Mouse (Mus musculus) testis, adult 10 weeks (tissue): Measurements from ENCODE around the gene Alg12. TPM values are rescaled to one million over a fixed set of nuclear protein-coding genes. Genes with fewer than 3 reads are reported as not detected.

Source experiments
- polyA plus RNA-seq: library from polyadenylated mRNA; stranded (reverse); fragments of 350-450 nt; fragmentation: Illumina TruSeq; extraction: RNeasy Lipid Tissue Mini Kit (QIAGEN cat#74804); gene quantifications from one replicate; pipeline ENCODE4 v1.2.3, GENCODE M21; 2014; ENCODE audit warnings: low read depth, low replicate concordance

Gene Alg12
- polyA plus RNA-seq: 6.8 TPM

DNA sequence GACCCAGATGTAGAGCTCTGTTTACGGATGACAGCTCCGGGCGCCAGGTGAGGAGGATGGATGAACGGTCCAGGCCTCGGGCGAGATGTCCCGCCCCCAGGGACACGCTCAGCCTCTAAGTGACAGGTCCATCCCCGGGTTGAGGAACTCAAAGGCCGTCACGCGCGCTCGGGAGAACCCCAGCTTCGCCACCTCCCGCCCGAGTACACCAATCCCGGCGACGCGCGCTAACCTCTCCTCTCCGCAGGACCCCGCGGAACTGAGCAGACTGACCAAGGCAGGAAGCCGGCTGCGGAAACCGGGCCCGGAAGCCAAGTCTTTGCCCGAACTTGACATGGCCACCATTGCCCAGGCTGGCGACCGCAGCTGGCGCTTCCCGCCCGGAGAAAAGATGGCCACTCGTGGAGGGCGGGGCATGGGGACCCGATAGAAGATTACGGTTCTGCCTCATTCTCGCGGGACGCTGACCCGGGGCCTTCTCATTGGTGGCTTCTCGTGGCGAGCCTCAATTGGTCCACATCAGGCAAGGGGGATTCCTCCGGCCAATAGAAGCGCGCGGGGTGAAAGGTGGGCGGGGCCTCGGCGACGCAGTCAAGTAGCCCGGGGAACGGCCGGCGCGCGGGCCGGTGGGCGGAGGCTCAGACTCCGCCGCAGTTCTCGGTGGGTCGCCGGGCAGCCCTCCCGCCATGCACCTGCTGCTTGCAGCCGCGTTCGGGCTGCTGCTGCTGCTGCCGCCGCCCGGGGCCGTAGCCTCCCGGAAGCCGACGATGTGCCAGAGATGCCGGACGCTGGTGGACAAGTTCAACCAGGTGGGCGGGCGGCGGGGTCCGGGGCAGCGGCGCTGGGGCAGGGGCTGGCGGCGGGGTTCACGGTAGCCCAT is at the start of gene Alg12, which contains the start of gene Creld2:
Alg12 (minus strand) TSS at position 293 of the 880 bp plus-strand sequence.
Creld2 (plus strand) TSS at position 621 of the 880 bp plus-strand sequence.

DNA sequence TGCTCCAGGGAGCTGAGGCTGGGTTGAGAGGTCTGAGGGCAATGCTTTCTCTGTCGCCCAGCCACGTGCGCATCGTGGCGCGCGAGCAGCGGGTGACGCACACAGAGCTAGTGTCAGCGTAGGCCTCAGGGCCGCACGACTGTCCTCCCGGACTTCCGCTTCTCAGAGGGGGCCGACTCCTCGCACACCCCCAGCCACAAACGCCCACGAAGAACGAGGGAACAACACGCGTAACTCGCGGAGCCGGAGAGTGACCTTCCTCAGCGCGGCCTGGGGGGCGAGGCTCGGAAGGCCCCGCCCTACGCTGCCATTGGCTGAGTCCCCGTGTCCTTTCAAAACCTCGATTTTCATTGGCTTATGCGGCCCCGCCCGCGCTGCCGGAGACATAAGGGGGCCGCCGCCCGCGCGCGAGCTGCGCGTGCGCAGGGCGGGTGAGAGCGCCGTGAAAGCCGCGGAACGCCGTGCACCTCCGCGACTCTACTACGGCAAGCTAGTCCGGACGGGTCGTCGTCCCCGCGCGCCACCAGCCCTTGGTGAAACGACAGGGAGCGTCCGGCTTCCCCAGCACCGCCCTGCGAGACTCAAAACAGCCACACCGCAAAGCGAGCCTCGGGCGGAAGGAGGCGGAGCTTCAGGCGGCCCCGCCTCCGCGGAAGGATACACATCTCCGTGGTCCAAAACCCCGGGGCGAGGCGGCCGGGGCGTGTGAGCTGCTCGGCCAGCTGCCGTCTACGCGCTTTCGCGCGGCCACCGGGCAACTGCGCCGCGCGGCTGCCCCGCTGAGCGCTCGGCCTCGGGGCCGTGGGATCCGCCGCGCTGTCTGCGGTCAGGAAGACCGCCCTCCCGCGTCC is 42.9 kb upstream of the Alg12 start, which contains the start of gene Pim3:
Pim3 (plus strand) TSS at position 415 of the 851 bp plus-strand sequence.

Other genes with a start within 250 kb of the Alg12 start
- 14.4 TPM for gene Zdhhc25, start 219.0 kb downstream of the Alg12 start, polyA plus RNA-seq
- gene Brd1, start 85.1 kb downstream of the Alg12 start, polyA plus RNA-seq: 16.4 TPM
- 27.3 TPM for gene Zbed4, start 67.7 kb downstream of the Alg12 start, polyA plus RNA-seq
- gene Creld2, start 328 bp upstream of the Alg12 start, polyA plus RNA-seq: 63.9 TPM
- gene Pim3, start 42.9 kb upstream of the Alg12 start, polyA plus RNA-seq: 0.80 TPM
- gene Ttll8, start 135.1 kb upstream of the Alg12 start, polyA plus RNA-seq: 91.5 TPM
- 14.4 TPM for gene Mlc1, start 159.7 kb upstream of the Alg12 start, polyA plus RNA-seq
- gene Mov10l1, start 163.6 kb upstream of the Alg12 start, polyA plus RNA-seq: 50.2 TPM
- gene Panx2, start 240.4 kb upstream of the Alg12 start, polyA plus RNA-seq: not detected